ENCODE assay signal across 19 mouse cellular contexts in genomic region chr3:123122151-123123030, GRCm38 (mm10).
DNase-seq lines count a peak whose midpoint lies in the region; ATAC-seq and TF ChIP-seq lines count a peak whose summit lies in the region.
"Had no signal": no experiment of that assay in that cellular context is flagged by ENCODE, and none has a peak within 500 bp of the region (broad histone marks: within the 10 kb centered on the region; RNA-seq: fewer than 3 reads in every experiment).

No protein-coding gene starts in this region.

- no peaks in the 10 kb centered on the region for H3K27me3 ChIP-seq in Patski
- H3K27me3 ChIP-seq in stomach, embryonic 15.5 days (replicated peaks), result no peaks in the 10 kb centered on the region
- H3K27me3 ChIP-seq: hindbrain, embryonic 15.5 days; liver, embryonic 12.5 days had no signal

- H3K27ac ChIP-seq in stomach, embryonic 15.5 days, result peak overlapping the region; percentile 45
- H3K27ac ChIP-seq: hindbrain, embryonic 15.5 days; liver, embryonic 12.5 days; midbrain, embryonic 10.5 days had no signal

- TF ChIP-seq CTCF in Patski (IDR thresholded peaks at IDR 0.05), result no peak

- WGBS in stomach, embryonic 15.5 days, result 65% methylated on average over 21 of the region's 21 CpGs

- ATAC-seq in Patski, result peak; percentile 100
- ATAC-seq in stomach, embryonic 15.5 days (ENCODE audit: insufficient read depth, low FRiP score, low read depth), result no peak
- ATAC-seq: activated CD4-positive, CD25-positive, alpha-beta regulatory T cell, adult 4 months; forebrain, postnatal 0 days; liver, embryonic 12.5 days had no signal

- CTCF ChIA-PET in Patski (lab: Charles Lee), result interaction anchor here (0.7 to 2.7 kb wide), 5 partner anchors 12 to 25 kb away, joined by 3 to 18 read pairs (median 3); no protein-coding TSS in a partner anchor

- no peak overlapping the region for H3K9ac ChIP-seq in stomach, embryonic 15.5 days
- H3K9ac ChIP-seq: forebrain, postnatal 0 days; hindbrain, embryonic 15.5 days; liver, embryonic 12.5 days had no signal

- H3K36me3 ChIP-seq in stomach, embryonic 15.5 days, result no peaks in the 10 kb centered on the region
- H3K36me3 ChIP-seq: G1E; hindbrain, embryonic 15.5 days; liver, embryonic 12.5 days; midbrain, embryonic 10.5 days had no signal

- in situ Hi-C loops in Patski (cut with MboI; ENCODE audit: low pct_unique_long_range_greater_than_20kb), result no loop called here

- intact Hi-C loops in heart, postnatal 25 days (cut with DNase I), result no loop called here

- peak; percentile 94 for DNase-seq in heart, adult 11 months
- DNase-seq in heart, postnatal 25 days (ENCODE audit: low spot score), result no peak
- DNase-seq in kidney, postnatal 4 days, result peak; percentile 27 to 34
- no peak for DNase-seq in kidney, adult 18-20 months
- peak; percentile 89 for DNase-seq in Patski (ENCODE audit: low read depth, low spot score)
- DNase-seq in retina, embryonic 14.5 days (ENCODE audit: low spot score), result no peak
- DNase-seq in frontal cortex, postnatal 36 days (ENCODE audit: low spot score in 2 of 2), result no peak
- DNase-seq: cerebellum, adult 18-20 months; forebrain, postnatal 0 days; kidney, postnatal 14 days; layer of hippocampus, postnatal 36 days; left cerebral cortex, postnatal 4 days; lung, postnatal 14 days had no signal

- H3K4me1 ChIP-seq in stomach, embryonic 15.5 days, result 0 out of 2 replicates have a peak, but pooled peaks cover 2% of the 10 kb centered on the region
- H3K4me1 ChIP-seq: hindbrain, embryonic 15.5 days; liver, embryonic 12.5 days; midbrain, embryonic 10.5 days had no signal

- no peak overlapping the region for H3K4me2 ChIP-seq in stomach, embryonic 15.5 days
- H3K4me2 ChIP-seq: hindbrain, embryonic 15.5 days; liver, embryonic 12.5 days had no signal

- H3K9me3 ChIP-seq in stomach, embryonic 15.5 days, result no peaks in the 10 kb centered on the region
- H3K9me3 ChIP-seq: G1E; hindbrain, embryonic 15.5 days; liver, embryonic 12.5 days; midbrain, embryonic 10.5 days had no signal

- POLR2A ChIA-PET in Patski (lab: Charles Lee), result interaction anchor here (1.5 kb wide), 1 partner anchor 145 kb away, joined by 3 read pairs; the partner anchor contains the start of gene Sec24d

- H3K4me3 ChIP-seq in stomach, embryonic 15.5 days (replicated peaks), result no peak overlapping the region
- H3K4me3 ChIP-seq: hindbrain, embryonic 15.5 days; liver, embryonic 12.5 days; midbrain, embryonic 10.5 days had no signal

Comparison
In these comparisons a context has a peak if more than half of its experiments do, and no peak if none do; other contexts are left out.
1. DNase-seq: peak in heart, adult 11 months (single experiment), kidney, postnatal 4 days (2 of 2) and Patski (single experiment); none in heart, postnatal 25 days (single experiment), kidney, adult 18-20 months (single experiment), retina, embryonic 14.5 days (single experiment) and frontal cortex, postnatal 36 days (0 of 2).